23 mouse cellular contexts compared by ENCODE assay signal in the genomic region with DNA sequence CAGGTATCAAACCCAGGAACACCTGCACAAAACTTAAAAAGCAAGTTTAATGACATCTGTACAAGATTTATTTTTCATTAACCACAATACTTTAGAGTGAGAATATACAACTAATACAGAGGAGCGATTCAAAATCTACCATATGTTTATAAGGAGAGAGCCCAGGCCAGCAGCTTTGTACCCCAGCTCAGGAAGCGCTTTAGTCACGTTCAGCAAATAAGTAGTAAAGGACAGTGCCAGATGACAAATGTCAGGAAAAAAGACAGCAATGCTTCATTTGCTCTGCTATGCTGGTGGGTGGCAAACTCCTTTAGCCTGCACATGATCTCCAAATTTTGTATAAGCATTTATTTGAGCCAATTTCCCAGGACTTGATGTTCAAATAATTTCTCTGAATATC. TPM values are rescaled to one million over a fixed set of nuclear protein-coding genes. Genes with fewer than 3 reads are reported as not detected.
"Had no signal": no experiment of that assay in that cellular context is flagged by ENCODE, and none has a peak within 500 bp of the region (broad histone marks: within the 10 kb centered on the region; RNA-seq: fewer than 3 reads in every experiment).

No protein-coding gene starts in this region.

- H3K36me3 ChIP-seq: stomach, embryonic 15.5 days had no signal

- H3K4me3 ChIP-seq: neural tube, embryonic 13.5 days; neural tube, embryonic 15.5 days; stomach, embryonic 15.5 days had no signal

- H3K9me3 ChIP-seq: neural tube, embryonic 13.5 days; neural tube, embryonic 15.5 days; stomach, embryonic 15.5 days had no signal

- H3K4me1 ChIP-seq: neural tube, embryonic 13.5 days; neural tube, embryonic 15.5 days; stomach, embryonic 15.5 days had no signal

- H3K9ac ChIP-seq: neural tube, embryonic 13.5 days; neural tube, embryonic 15.5 days; stomach, embryonic 15.5 days had no signal

- H3K27ac ChIP-seq: neural tube, embryonic 13.5 days; neural tube, embryonic 15.5 days; stomach, embryonic 15.5 days; stomach, postnatal 0 days had no signal

- DNase-seq: retina, postnatal 1 day; right cerebral cortex, adult 18-20 months; right cerebral cortex, postnatal 14 days; right cerebral cortex, postnatal 25 days; right cerebral cortex, postnatal 4 days; spleen, adult 18-20 months; thymus, adult 18-20 months; thymus, adult 2 months; thymus, postnatal 14 days; thymus, postnatal 25 days; thymus, postnatal 36 days; thymus, postnatal 4 days had no signal

- H3K4me2 ChIP-seq: neural tube, embryonic 13.5 days; neural tube, embryonic 15.5 days; stomach, embryonic 15.5 days had no signal

- H3K27me3 ChIP-seq: neural tube, embryonic 13.5 days; neural tube, embryonic 15.5 days; stomach, embryonic 15.5 days had no signal

RNA-seq across cellular contexts. Expression of a gene that starts 56.6 kb away (rescaled TPM):
- polyA plus RNA-seq: neural tube, embryonic 13.5 days; small intestine, adult 2 months; spleen, adult 2 months; stomach, embryonic 14.5 days; stomach, embryonic 15.5 days; stomach, embryonic 16.5 days; stomach, postnatal 0 days; testis, adult 2 months; thymus, postnatal 0 days; urinary bladder, adult 2 months had no signal
